Mouse (Mus musculus) testis, adult 10 weeks (tissue): Measurements from ENCODE around the gene Dvl2. TPM values are rescaled to one million over a fixed set of nuclear protein-coding genes. Genes with fewer than 3 reads are reported as not detected.

Experiments used
- polyA plus RNA-seq: library from polyadenylated mRNA; stranded (reverse); fragments of 350-450 nt; fragmentation: Illumina TruSeq; extraction: RNeasy Lipid Tissue Mini Kit (QIAGEN cat#74804); gene quantifications from one replicate; pipeline ENCODE4 v1.2.3, GENCODE M21; 2014; ENCODE audit warnings: low read depth, low replicate concordance

The Dvl2 gene
- 0.98 TPM for polyA plus RNA-seq

DNA sequence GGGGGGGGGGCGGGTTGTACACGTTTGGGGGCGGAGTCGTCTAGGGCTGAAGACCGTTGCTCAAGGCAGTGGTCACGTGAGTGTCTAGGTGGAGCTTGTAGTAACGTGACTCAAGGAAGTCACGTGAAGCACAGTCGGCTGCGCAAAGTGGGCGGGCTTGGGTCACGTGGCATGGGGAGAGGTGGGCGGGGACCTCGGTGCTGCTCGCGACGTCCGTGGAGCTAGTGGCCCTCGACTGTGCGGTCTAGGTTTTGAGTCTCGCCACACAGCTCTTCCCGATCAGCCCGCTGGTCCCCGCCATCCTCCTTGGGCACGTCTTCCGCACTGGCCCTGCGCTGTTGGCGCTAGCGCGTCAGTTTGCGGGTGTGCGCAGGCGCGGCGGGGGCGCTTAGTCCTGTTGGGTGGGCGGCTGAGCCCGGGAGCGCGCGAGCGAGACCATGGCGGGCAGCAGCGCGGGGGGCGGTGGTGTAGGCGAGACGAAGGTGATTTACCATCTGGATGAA, at the start of gene Dvl2:
Gene Dvl2 (plus strand): TSS at position 200 of the 503 bp plus-strand sequence.

DNA sequence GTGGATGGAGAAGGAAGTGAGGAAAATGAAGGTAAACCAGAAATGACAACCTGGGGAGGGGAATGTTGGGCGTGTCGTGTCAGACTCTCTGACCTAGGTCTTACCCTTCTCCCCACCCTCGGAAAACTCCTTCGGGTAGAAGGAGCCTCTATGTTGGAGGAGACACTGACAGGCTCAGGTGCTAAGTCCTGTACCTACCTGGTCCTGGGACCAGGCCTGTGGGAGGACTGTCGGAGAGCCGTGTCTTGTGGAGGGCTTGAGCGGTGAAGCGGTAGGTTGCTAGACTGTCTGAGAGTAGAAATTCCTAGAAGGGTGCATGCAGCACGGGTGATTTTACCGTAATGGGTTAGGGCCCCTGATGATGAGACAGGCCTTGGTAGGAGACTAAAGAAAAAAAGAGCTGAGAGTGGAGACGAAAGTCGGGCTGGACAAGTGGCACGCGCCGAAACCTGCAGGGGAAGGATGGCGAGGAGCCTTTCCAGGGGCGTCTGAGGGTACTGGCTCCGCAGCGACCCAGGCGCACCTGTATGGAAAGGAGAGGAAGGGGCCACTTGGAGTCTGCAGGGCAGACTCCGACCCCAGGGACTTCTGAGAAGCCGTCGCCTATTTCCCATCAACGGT, 35.6 kb upstream of the Dvl2 start, which contains the start of gene Cldn7:
Gene Cldn7 (plus strand): TSS at position 130 of the 621 bp plus-strand sequence.

DNA sequence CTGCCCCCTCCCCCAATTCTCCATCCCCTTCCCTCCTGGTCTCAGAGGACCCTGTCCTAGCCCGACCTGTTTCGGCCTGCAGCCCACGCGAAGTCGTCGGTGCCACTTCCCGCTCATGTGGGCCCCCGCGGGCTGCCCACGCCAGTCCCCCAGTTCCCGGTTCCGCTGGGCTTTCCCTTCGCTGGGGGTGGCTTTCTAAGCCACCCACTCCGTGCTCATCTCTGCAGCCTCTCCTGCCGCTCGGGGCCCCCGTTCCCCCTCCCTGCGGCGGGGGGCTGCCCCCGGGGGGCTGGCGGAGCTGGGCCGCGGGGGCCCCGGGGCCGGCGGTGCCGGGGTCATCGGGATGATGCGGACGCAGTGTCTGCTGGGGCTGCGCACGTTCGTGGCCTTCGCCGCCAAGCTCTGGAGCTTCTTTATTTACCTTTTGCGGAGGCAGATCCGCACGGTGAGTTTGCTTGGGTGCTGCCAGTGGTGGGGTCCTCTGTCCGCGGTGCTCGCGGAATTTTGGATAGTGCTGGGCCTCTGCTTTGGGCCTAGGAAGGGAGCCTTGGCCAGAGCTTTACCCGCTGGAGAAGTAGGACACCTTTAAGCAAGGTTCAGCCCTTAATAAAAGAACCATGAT, 19.1 kb upstream of the Dvl2 start, which contains the start of gene Ctdnep1:
Gene Ctdnep1 (plus strand): TSS at position 16 of the 622 bp plus-strand sequence.

DNA sequence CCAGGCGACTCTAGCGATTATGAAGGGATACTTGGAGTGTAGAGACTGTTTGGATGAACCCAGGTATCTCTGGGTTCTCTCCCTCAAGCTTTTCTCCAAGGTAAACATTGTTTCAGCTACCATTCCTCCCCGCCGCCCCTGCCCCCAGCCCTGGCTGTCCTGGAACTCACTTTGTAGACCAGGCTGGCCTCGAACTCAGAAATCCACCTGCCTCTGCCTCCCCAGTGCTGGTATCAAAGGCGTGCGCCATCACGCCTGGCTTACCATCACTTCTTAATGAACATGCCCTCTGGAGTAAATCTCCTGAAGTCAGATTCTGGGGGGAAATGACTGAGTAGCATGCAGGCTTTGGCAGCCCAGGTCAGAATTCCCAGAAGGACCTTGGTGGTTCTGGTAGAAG, 18.2 kb upstream of the Dvl2 start, which contains the start of gene Elp5:
Gene Elp5 (minus strand): TSS at position 293 of the 400 bp plus-strand sequence.

DNA sequence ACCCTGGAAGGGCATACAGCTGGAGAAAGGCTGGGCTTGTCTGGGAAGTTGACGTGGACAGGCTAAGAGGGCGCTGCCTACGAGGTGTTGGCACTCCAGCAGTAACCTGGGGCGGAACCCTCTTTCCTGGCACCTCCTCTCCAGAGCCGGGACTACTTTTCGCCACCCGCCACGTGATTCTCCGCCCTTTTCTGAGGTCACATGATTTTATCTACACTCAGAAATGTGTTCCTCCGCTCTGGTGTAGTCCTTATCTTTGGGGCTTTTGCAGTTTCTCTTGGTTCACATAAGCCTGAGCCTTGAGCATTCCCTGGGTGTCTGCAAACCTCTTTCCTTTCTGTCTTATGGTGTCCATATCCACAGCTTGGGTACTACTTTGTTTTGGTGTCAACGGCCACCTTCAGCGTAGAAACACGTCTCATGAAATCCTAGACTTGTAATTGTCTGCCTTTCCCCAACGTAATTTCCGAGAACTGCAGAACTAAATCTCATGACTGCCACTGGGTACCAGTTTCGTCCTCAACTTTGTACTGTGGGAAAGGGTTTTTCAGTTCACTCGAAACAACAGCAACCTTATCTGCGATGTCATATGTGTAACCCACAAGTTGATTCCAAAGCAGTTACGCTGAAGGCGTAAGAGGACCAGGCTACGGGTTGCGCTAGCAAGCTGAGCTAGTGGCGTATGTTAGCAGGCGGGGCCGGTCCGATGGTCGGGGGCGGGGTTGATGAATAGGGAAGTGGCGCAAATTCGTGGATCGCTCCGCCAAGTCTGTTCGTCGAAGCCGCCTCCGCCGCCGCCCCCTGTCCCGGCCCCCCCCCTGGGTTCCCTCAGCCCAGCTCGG, 9.3 kb upstream of the Dvl2 start, which contains the start of gene Gabarap:
Gene Gabarap (plus strand): TSS at position 294 of the 842 bp plus-strand sequence.

DNA sequence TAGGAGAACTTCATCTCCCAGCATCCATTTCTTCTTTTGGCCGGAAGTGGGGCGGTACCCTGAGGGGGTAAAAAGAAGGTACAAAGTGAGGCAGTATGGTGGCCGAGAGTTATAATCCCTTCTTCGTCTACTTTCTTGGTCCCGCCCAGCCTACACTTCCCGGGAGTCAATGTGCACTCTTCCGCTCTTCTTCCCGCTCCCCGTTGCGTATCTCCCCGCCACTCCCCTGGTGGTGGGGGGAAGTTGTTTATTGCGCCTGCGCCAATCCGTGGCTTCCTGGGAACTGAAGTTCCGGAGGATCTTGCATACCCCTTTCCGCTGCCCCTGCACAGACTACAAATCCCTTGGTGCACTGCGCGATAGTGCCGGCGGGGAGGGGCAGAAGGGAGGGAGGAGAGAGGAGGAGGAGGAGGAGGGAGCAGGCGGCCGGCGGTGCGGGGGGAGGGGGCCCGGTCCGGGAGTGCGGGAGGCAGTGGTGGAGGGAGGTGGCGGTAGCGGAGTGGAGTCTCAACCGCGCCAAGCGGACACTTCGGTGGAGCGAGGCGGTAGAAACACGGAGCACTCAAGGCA, 4.9 kb upstream of the Dvl2 start, which contains the start of gene Phf23:
Gene Phf23 (plus strand): TSS at position 387 of the 570 bp plus-strand sequence.

DNA sequence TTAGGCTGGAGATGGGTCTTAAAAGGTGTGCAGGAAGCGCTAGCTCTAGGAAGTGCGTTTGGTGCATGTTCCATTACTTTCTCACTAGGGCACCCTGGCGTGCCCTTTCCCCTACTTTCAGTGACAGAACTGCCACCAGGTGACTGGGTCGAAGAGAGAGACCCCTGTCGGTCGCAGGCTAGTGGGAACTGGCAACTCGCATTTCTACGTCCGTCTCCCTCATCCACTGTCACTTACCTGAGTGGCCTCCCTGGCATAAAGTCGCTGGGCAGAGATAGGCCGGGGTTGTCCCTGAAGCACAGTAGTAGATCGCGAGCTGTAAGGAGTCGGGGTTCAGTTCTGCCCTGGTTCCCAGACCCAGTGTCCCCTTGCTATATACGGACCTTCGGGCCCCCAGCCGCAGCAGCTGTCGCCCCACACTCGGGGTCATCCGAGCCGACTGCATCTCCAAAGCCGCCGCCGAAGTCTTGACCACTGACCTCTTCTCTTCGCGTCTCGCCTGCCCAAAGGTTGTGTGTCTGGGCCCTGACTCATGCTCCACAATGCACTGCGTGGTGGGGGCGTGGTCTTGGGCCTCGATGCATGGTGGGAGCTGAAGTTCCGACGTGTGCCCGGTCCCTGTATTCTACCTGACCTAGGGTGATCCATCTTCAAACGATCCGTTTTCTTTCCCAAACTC, 14.6 kb downstream of the Dvl2 start, which contains the start of gene Acadvl:
Gene Acadvl (minus strand): TSS at position 532 of the 679 bp plus-strand sequence.

DNA sequence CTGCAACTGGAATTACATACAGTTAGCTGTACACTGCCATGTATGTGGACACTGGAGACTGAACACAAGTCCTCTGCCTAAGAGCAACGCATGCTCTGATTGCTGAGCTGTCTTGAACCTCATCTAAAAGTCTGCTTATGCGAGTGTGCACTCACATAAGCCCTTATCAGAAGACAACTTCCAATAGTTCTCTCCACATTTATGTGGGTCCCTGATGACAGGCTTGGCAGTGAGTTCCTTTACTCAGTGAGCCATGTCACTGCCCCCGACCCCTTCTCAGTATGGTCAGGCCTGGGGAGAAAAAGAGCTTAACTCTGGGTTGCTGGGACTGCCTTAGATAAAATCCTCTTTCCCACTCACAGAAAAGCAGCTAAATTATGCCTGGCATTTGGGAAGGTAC, 16.3 kb downstream of the Dvl2 start, which contains the start of gene Dlg4:
Gene Dlg4 (plus strand): TSS at position 274 of the 400 bp plus-strand sequence.

DNA sequence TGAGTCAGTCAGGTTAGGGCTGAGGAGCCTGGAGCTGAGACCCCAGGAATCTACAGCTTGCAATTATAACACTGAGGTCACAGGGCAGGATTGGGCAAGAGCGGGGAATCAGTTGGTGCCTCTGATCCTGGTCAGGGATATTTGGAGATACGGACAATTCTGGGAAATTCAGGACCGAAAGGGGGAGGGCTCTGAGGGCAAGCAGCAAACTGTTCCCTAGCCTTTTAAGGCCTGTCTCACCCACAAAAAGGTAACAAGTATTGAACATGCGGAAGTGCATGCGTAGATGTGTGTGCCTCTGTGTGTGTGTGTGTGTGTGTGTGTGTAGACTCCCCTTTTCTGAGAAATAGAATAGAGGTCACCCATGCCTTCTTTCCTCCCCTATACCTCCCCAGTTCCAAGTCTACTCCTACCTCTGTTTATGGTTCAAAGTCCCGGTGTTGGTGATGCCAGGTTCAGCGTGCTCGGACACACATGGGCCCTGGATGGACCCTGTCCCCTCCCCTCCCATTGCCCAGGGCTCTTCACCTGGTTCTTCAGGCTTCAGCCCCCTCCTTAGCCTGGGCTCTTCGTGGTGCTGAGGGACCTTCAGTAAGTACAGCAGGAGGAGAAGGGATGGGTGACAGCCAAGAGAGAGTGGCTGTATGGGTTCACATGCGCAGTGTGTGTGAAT, 53.6 kb downstream of the Dvl2 start, which contains the start of gene Asgr1:
Gene Asgr1 (plus strand): TSS at position 188 of the 673 bp plus-strand sequence.

Other genes with a start within 250 kb of the Dvl2 start
- gene Polr2a, start 242.0 kb upstream of the Dvl2 start, polyA plus RNA-seq: 43.5 TPM
- gene Slc35g3, start 238.6 kb upstream of the Dvl2 start, polyA plus RNA-seq: 33.7 TPM
- gene Zbtb4, start 234.7 kb upstream of the Dvl2 start, polyA plus RNA-seq: 3.6 TPM
- 0.24 TPM for gene Chrnb1, start 204.7 kb upstream of the Dvl2 start, polyA plus RNA-seq
- gene Fgf11, start 198.7 kb upstream of the Dvl2 start, polyA plus RNA-seq: 3.7 TPM
- not detected for gene Tmem102, start 195.0 kb upstream of the Dvl2 start, polyA plus RNA-seq
- 131 TPM for gene Gm39566, start 185.3 kb upstream of the Dvl2 start, polyA plus RNA-seq
- 15.9 TPM for gene Spem2, start 182.1 kb upstream of the Dvl2 start, polyA plus RNA-seq
- 145 TPM for gene Spem1, start 178.4 kb upstream of the Dvl2 start, polyA plus RNA-seq
- gene Nlgn2, start 162.8 kb upstream of the Dvl2 start, polyA plus RNA-seq: 0.17 TPM
- gene Tmem256, start 162.1 kb upstream of the Dvl2 start, polyA plus RNA-seq: 4.6 TPM
- gene Plscr3, start 154.2 kb upstream of the Dvl2 start, polyA plus RNA-seq: 0.28 TPM
- 0.07 TPM for gene Tnk1, start 141.9 kb upstream of the Dvl2 start, polyA plus RNA-seq
- 8.3 TPM for gene Tmem95, start 122.6 kb upstream of the Dvl2 start, polyA plus RNA-seq
- 0.22 TPM for gene Kctd11, start 119.2 kb upstream of the Dvl2 start, polyA plus RNA-seq
- gene Acap1, start 105.1 kb upstream of the Dvl2 start, polyA plus RNA-seq: 1.7 TPM
- 291 TPM for gene 2810408A11Rik, start 99.6 kb upstream of the Dvl2 start, polyA plus RNA-seq
- 5.5 TPM for gene Neurl4, start 99.5 kb upstream of the Dvl2 start, polyA plus RNA-seq
- 66.3 TPM for gene Gps2, start 86.7 kb upstream of the Dvl2 start, polyA plus RNA-seq
- gene Eif5a, start 78.6 kb upstream of the Dvl2 start, polyA plus RNA-seq: 247 TPM
- gene Ybx2, start 64.8 kb upstream of the Dvl2 start, polyA plus RNA-seq: 1,705 TPM
- gene Slc2a4, start 52.4 kb upstream of the Dvl2 start, polyA plus RNA-seq: 0.07 TPM
- 0.36 TPM for gene Cldn7, start 35.8 kb upstream of the Dvl2 start, polyA plus RNA-seq
- 35.9 TPM for gene Ctdnep1, start 19.4 kb upstream of the Dvl2 start, polyA plus RNA-seq
- gene Elp5, start 18.1 kb upstream of the Dvl2 start, polyA plus RNA-seq: 70.4 TPM
- 586 TPM for gene Gabarap, start 9.5 kb upstream of the Dvl2 start, polyA plus RNA-seq
- 12.7 TPM for gene Phf23, start 4.8 kb upstream of the Dvl2 start, polyA plus RNA-seq
- gene Acadvl, start 14.8 kb downstream of the Dvl2 start, polyA plus RNA-seq: 3.9 TPM
- gene Dlg4, start 16.3 kb downstream of the Dvl2 start, polyA plus RNA-seq: 0.46 TPM
- not detected for gene Asgr1, start 53.5 kb downstream of the Dvl2 start, polyA plus RNA-seq
- gene Asgr2, start 92.0 kb downstream of the Dvl2 start, polyA plus RNA-seq: not detected
- gene Mgl2, start 129.7 kb downstream of the Dvl2 start, polyA plus RNA-seq: 0.73 TPM
- 1.9 TPM for gene Clec10a, start 155.6 kb downstream of the Dvl2 start, polyA plus RNA-seq
- gene Slc16a11, start 212.2 kb downstream of the Dvl2 start, polyA plus RNA-seq: not detected
- gene Slc16a13, start 220.5 kb downstream of the Dvl2 start, polyA plus RNA-seq: 0.62 TPM
- 1.7 TPM for gene Bcl6b, start 229.2 kb downstream of the Dvl2 start, polyA plus RNA-seq
- 2.5 TPM for gene 0610010K14Rik, start 237.3 kb downstream of the Dvl2 start, polyA plus RNA-seq
- gene Gm21988, start 239.2 kb downstream of the Dvl2 start, polyA plus RNA-seq: 0.46 TPM
- gene Rnasek, start 239.2 kb downstream of the Dvl2 start, polyA plus RNA-seq: 13.8 TPM